Mouse (Mus musculus): ENCODE results near the gene Apaf1. TPM values are rescaled to one million over a fixed set of nuclear protein-coding genes. Genes with fewer than 3 reads are reported as not detected.

Apaf1 gene
- 1.8 TPM for polyA plus RNA-seq (2014; fragmentation: Illumina TruSeq; extraction: RNeasy Lipid Tissue Mini Kit (QIAGEN cat#74804); ENCODE audit: low read depth, low replicate concordance)

GRCm38 (mm10) chr10:91082550-91083392 is at the start of gene Apaf1, which contains the start of gene Ikbip:
TSS of gene Apaf1 (minus strand) at chr10:91082770.
TSS of gene Ikbip (plus strand) at chr10:91082940.

GRCm38 (mm10) chr10:91123828-91124822 is 41.6 kb upstream of the Apaf1 start, which contains the start of gene Slc25a3:
TSS of gene Slc25a3 (minus strand) at chr10:91124059.

Other genes starting within 250 kb of the Apaf1 start
- 6.0 TPM for gene Ikbip, start 170 bp upstream of the Apaf1 start, polyA plus RNA-seq (2014; fragmentation: Illumina TruSeq; extraction: RNeasy Lipid Tissue Mini Kit (QIAGEN cat#74804); ENCODE audit: low read depth, low replicate concordance)
- 443 TPM for gene Slc25a3, start 41.3 kb upstream of the Apaf1 start, polyA plus RNA-seq (2014; fragmentation: Illumina TruSeq; extraction: RNeasy Lipid Tissue Mini Kit (QIAGEN cat#74804); ENCODE audit: low read depth, low replicate concordance)
- 65.2 TPM for gene Tmpo, start 98.5 kb upstream of the Apaf1 start, polyA plus RNA-seq (2014; fragmentation: Illumina TruSeq; extraction: RNeasy Lipid Tissue Mini Kit (QIAGEN cat#74804); ENCODE audit: low read depth, low replicate concordance)

Data from liver, adult 10 weeks (tissue).